Mouse (Mus musculus) frontal cortex, adult (tissue): ENCODE data around the gene Lrsam1.

Source experiments
- ATAC-seq: cut with Nextera tagmentation; 2 replicates; pipeline ENCODE4 v1.9.2; 2017; ENCODE audit warnings: mild to moderate bottlenecking, moderate library complexity, mixed read lengths; ENCODE audit not compliant: low TSS enrichment

Gene Lrsam1

DNA sequence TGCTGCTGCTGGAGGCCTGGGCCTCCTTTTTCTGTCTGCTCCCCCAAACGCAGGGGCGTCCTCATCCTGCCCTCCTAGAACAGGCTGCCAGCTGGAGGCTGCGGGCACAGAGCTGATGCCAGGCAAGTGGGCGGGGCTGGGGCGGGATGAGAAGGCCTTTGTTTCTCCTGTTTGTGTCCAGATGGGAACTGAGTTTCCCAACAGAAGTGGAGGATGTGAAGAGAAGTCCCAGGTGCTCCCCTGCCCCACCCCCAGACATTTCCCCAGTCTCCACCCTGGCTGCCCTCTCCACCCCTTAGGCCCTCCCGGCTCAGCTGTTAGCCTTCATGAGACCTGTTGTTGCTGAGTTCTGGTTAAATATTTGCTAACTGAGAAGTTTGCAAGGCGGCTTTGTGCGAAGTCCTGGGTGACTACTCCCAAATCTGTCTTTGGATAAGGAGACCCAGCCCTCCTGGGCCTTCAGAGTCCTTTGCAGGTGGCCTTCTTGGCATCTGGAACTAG is 65.8 kb downstream of the Lrsam1 start:
- ATAC-seq = peak; percentile 22; the same call in 1 of the 2 replicates

- ATAC-seq = no peak
These were observed 67.3 kb downstream of the Lrsam1 start for GRCm38 (mm10) chr2:32894097-32894496.

DNA sequence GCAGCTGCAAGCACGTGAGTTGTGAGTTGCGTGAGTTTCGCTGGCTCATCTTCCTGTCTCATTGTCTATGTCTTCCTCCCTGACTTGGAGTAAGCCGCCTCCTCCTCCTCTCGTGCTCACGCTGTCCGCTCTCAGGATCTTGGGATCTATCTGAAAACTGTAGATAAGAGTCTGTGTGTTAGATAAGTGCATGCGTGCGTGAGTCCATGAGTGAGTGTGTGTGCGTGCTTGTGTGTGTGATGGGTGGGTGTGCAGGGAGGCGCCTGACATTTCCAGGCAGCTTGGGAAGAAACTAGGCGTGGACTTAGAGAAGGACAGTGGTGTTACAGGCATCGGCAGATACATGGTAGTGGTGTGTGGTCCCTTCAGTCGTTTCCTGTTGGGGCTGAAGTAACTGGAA is 68.9 kb downstream of the Lrsam1 start:
- ATAC-seq = no peak

- ATAC-seq = no peak
These were observed 70.1 kb downstream of the Lrsam1 start for GRCm38 (mm10) chr2:32891278-32891677.

GRCm38 (mm10) chr2:32890280-32890679 is 71.1 kb downstream of the Lrsam1 start:
- ATAC-seq = no peak

DNA sequence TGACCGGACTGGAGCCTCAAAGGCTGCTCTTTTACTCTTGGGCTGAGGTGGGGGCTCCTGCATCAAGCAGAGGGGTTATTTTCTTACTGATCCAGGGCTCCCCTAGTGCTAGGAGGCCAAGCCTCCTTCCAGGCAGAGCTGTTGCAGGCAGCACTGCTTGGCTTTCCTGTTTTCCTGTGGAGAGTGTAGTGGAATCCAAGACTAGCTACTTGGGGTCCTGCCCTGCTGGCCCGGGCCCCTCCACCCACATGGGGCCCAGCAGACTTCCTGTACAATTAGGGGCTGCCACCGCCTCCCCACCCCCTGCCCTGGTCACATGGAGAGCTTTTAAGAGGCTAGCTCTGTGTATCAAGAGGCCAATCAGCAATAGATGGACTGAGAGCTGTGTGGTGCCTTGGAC is 72.9 kb downstream of the Lrsam1 start:
- no peak for ATAC-seq

GRCm38 (mm10) chr2:32888029-32888428 is 73.4 kb downstream of the Lrsam1 start:
- ATAC-seq = no peak

- no peak for ATAC-seq
These were observed 76.7 kb downstream of the Lrsam1 start for GRCm38 (mm10) chr2:32884745-32885144.

DNA sequence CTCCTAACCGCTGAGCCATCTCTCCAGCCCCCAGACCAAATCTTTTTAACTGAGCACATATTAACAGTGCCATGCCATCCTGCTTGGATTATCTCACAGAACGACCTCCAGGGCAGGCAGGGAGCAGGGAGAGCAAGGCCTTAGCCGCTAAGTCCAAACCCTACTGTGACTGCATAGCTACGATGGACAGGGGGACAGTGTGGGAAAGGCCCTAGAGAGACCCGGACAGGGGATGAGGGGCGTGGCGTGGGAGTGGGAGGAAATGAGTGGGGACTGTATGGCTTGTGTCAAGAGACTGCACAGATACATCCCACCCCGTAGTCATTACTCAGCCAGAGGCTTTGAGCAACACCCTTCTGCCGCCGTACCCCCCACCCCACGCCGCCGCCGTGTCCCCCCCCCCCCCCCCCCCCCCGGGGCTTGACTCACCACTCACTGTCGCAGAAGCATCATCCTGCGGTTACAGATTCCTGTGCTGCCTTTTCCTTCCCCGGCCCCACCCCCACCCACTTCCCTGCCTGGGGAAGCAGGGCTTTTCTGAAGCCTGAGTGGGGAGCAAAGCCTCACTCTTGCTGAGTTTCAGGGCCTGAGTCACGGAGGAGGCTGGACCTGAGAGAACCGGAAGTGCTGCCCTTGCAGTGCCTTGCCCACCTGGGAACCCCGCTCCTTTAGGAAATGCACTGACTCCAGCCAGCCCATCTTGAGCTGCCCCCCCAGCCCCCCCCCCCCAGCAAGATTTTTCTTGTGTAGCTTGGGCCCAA is 79.0 kb downstream of the Lrsam1 start:
- peak; percentile 29; the same call in 1 of the 2 replicates for ATAC-seq

DNA sequence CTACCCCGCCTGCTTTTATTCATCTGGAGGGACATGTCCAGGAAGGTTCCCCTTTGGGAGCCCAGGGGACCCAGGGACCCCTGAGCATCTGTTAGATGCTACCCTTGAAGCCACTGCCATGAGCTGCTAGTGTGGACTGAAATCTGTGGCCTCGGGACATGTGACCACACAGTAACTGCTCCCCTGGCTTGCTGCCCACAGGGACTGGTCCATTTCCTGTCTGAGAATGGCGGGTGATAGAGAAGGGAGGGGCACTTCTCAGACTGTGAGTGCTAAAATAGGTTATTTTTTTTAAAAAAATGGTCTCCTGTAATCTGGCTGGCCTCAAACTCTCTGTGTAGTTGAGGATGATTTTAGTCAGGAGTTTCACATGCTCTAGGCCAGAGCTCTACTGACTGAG is 79.7 kb downstream of the Lrsam1 start:
- no peak for ATAC-seq

GRCm38 (mm10) chr2:32881054-32881453 is 80.4 kb downstream of the Lrsam1 start:
- ATAC-seq = no peak

DNA sequence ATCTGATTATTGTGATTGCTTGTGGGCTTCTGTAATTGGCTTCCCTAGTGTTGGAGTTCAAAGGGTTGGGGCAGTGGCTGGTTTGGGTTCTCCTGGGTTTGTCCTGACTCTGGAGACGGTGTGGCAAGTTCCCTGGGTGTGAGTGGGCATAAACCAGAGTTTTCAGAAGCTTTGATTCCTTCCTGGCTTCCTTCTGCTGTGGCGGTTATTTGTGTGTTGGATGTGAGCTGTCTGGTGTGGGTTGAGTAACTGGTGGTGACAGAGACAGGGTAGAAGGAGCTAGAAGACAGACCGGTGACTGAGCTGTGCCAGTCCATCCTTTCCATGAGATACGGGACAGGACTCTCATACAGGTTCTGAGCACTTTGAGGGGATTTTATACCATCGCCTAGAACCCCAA is 81.8 kb downstream of the Lrsam1 start:
- peak; percentile 24; the same call in 1 of the 2 replicates for ATAC-seq

DNA sequence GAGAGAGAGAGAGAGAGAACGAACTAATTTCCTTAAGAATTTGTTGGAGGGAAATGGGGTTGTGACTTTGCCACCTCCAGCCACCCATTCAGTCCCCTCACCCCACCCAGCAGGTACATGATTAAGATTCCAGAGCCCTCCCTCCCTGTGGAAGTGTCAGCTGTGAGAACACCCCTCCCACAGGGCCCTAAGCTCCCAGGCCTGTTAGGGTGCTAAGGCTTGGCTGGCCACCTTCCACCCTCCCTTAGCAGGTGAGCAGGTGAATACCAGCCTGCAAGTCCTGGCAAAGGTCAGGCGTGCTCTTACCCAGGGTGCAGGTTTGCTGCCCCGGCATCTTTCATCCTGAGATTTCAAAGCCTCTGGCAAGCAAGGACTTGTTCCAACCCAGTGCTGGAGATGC is 83.0 kb downstream of the Lrsam1 start:
- ATAC-seq = no peak

GRCm38 (mm10) chr2:32877761-32878393 is 83.5 kb downstream of the Lrsam1 start:
- ATAC-seq = no peak

DNA sequence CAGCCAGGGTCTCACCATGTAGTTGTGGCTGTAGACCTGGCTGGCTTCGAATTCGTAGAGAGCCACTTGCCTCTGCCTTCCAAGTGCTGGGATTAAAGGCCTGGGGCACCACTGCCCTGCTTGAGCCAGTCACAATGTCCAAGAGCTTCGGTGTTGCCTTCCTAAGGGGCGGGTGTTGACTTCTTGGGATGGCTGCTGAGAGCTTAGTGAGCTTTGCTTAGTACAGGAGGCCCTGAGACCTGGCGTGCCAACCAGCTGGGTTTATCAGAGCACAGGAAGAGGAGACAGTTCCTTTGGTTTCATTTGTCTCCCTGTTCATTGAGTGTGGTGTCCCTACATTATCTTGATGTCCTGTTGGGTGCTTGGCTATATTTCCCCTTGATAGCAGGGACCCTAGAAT is 84.1 kb downstream of the Lrsam1 start:
- no peak for ATAC-seq

GRCm38 (mm10) chr2:32876490-32877302 is 84.7 kb downstream of the Lrsam1 start:
- 0 out of 2 replicates have a peak, but pooled peaks have one; percentile 7 for ATAC-seq

DNA sequence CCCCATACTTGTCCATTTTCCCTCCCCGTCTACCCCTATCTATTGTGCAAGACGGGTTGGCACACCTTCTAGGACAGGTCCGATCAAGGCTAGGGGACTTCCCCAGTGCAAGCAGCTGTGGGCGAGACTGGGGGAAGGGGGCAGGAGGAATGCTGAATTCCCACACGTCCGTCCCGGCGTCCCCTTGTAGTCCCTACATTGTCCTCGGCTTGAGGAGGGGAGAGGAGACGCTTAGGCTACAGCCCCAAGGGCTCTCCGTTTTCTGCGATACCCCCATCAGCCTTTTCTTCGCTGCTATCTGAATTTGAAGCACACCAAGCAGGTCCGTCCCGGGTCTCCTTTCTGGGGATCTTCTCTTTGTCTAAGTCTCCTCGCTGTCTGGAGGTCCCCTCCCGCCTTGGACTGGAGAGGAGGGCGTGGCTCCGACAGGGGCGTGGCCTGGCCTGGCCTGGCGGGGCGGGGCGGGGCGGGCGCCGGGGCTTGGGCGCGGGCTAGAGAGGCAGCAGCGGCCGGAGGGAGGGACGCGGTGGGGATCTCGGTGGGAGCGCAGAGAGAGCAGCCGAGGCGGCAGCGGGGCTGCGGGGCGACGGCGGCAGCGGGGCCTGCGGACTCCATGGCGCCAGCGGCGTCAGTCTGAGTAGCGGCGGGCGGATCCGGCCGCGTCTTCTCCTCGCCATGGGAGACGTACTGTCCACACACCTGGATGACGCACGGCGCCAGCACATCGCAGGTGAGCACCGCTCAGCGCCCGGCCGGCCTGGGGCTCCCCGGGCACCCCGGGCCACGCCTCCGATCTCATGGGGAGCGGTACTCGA is 85.5 kb downstream of the Lrsam1 start, which contains the start of gene Fam129b:
Gene Fam129b, plus strand, starts transcription at position 440 of the 815 bp plus-strand sequence.
- ATAC-seq = peak; percentile 35
